Mouse (Mus musculus) mature B cell (primary cell): ENCODE results near the gene Abca17.

Experiments
- in situ Hi-C: fragments of 300-500 bp; cut with MboI; formaldehyde crosslinking; loops from 2 replicates; pipeline ENCODE4 v1.14.3; 2019

Abca17 gene

GRCm38 (mm10) chr17:24236921-24237320 is 113.9 kb downstream of the Abca17 start:
- in situ Hi-C loops: no loop called here

DNA sequence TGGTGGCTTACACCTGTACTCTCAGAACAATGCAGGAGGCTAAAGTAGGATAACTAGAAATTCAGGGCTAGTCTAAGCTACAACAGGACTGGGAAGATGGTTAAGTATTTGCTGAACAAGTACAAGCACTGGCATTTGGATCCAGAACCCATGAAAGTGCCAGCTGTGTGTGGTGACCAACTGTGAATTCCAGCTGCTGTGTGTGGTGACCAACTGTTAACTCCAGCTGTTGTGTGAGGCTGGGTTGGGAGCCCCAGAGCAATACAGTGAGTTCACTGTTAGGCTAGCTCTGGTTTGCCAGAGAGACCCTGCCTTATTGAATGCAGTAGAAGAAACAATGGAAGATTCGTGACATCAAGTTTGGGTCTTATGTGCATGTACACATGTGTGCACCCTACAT is 114.4 kb downstream of the Abca17 start:
- in situ Hi-C loops: no loop called here

- in situ Hi-C loops: no loop called here
Measured at GRCm38 (mm10) chr17:24227941-24228340, 122.9 kb downstream of the Abca17 start.

DNA sequence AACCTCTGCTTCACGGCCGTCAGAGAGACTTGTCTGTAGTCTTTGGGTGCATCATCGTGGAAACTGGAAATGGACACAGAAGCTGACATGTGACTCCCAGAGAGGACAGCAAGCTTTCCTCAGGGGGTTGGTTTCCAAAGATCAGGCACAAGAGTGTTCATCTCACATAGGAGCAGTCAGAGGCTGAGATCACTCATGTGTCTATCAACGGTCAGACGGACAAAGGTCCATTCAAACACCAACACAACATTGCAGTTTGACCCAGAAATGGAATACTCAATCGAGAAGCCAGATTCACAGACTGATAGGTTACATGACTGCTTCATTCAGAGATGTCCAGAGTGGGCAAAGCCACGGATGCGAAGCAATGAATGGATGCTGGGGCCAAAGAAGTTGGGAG is 124.1 kb downstream of the Abca17 start:
- in situ Hi-C loops: no loop called here

- in situ Hi-C loops: no loop called here
Measured at GRCm38 (mm10) chr17:24225851-24226250, 125.0 kb downstream of the Abca17 start.

DNA sequence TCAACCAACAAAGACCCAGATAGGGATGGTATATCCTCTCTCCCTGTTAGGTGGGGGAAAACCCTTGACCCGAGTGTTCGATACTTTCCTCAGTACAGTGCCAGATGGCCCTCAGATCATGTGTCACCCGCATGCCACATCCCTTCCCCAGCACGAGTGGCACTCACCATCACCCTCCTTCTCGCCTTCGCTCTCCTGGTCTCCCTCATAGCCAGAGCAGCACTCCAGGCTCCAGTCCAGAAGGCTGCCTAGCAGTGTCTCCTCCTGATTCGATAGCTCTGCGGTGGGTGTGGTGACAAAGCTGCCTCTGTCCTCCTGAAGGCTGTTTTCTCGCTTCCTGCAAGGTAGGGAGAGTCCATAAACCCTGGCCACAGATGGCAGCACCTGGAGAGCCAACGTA is 126.1 kb downstream of the Abca17 start:
- in situ Hi-C loops: no loop called here

- in situ Hi-C loops: no loop called here
Measured at GRCm38 (mm10) chr17:24223513-24223912, 127.4 kb downstream of the Abca17 start.

DNA sequence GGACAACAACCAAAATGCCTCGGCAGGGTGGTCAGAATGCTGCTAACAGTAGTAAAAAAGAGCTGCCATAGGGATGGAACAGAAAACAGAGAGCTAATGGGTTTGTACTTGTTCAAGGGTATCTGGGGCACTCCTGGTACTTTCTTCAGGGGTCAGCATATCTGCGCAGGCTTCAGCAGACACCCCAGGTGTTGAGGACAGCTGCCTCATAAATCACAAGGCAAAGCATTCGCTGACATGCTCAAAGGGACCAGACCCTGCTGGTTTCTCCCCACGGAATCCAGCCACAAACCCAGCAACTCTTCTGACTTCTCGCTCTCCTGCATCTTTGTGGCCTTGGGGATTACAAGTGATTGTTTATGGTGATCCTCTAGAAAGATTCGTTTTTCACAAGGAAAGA is 128.2 kb downstream of the Abca17 start:
- in situ Hi-C loops: no loop called here

DNA sequence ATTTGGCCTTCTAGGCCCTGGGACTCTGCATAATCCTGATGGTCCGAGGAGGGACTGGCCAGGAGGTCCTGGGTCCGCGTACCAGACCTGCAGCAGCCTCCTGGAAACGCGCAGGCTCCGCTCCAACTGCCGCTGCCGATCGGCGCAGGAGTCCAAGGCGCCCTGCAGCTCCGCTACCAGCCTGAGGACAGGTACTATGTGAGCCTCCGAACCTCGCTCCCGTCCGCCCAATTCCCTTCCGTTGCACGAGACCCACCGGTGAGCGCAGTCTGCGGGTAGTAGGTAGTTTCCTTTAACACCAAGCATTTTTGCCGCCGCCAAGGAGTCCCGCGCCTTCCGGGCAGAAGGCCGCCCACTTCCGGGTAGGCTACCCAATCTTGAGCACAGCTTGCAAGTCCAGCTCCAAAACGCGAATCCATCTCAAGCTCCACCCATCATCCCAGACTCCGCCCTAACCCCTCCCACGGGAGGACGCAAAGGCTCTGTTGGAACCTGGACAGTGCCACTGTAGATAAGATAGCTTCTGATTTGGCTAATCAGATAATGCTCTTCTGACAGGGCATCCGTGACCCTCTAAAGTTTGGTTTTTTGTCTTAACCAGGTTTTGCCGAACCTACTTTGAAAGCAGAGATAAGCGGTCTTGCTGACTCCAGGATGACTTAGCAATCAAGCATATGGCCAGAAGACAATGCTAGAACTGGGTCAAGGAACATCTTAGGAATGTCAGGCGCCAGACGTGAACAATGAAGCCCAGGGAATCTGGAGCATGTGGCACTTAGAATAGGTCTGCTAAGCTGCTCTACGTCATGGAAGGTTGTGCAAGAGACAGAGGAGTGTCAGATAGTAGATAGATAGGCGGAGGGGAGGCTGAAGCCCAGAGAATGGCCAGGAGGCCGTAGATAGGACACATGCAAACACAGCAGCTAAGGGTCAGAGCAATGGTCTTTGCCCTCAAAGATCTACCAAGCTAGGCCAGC is 130.1 kb downstream of the Abca17 start, which contains the start of gene Tedc2:
Gene Tedc2 (minus strand): TSS at position 417 of the 977 bp plus-strand sequence.
- in situ Hi-C loops: no loop called here

GRCm38 (mm10) chr17:24216836-24217235 is 134.0 kb downstream of the Abca17 start:
- in situ Hi-C loops: no loop called here
